Mouse (Mus musculus): ENCODE results near the gene Samd10. TPM values are rescaled to one million over a fixed set of nuclear protein-coding genes. Genes with fewer than 3 reads are reported as not detected.

Samd10 gene
- polyA plus RNA-seq, 1 experiment from 2014 or later, result 7.8 TPM

Small RNA genes lying within 50 kb of the gene (microRNA-seq; reads per million reads assigned to microRNA genes)
- not detected for gene Mir7006

Other genes with a start within 250 kb of the Samd10 start
- 43.9 and 49.5 TPM in 2 replicates for gene Zgpat, start 234.3 kb downstream of the Samd10 start, polyA plus RNA-seq (2015; fragmentation: Nextera tagmentation; extraction: Ambion mirVana)
- gene Arfrp1, start 233.8 kb downstream of the Samd10 start, polyA plus RNA-seq (2015; fragmentation: Nextera tagmentation; extraction: Ambion mirVana), result 77.1 and 79.2 TPM in 2 replicates
- 26.5 and 28.1 TPM in 2 replicates for gene Lime1, start 219.1 kb downstream of the Samd10 start, polyA plus RNA-seq (2015; fragmentation: Nextera tagmentation; extraction: Ambion mirVana)
- 5.7 and 6.1 TPM in 2 replicates for gene Zbtb46, start 139.8 kb downstream of the Samd10 start, polyA plus RNA-seq (2015; fragmentation: Nextera tagmentation; extraction: Ambion mirVana)
- gene Abhd16b, start 106.0 kb downstream of the Samd10 start, polyA plus RNA-seq (2015; fragmentation: Nextera tagmentation; extraction: Ambion mirVana), result 0.08 and 0.18 TPM in 2 replicates
- 162 and 169 TPM in 2 replicates for gene Tpd52l2, start 102.1 kb downstream of the Samd10 start, polyA plus RNA-seq (2015; fragmentation: Nextera tagmentation; extraction: Ambion mirVana)
- gene Dnajc5, start 78.7 kb downstream of the Samd10 start, polyA plus RNA-seq (2015; fragmentation: Nextera tagmentation; extraction: Ambion mirVana), result 101 and 102 TPM in 2 replicates
- 43.5 and 46.2 TPM in 2 replicates for gene Uckl1, start 14.3 kb downstream of the Samd10 start, polyA plus RNA-seq (2015; fragmentation: Nextera tagmentation; extraction: Ambion mirVana)
- gene Prpf6, start 7.3 kb downstream of the Samd10 start, polyA plus RNA-seq (2015; fragmentation: Nextera tagmentation; extraction: Ambion mirVana), result 70.5 and 71.5 TPM in 2 replicates
- gene Zfp512b, start 6.4 kb downstream of the Samd10 start, polyA plus RNA-seq (2015; fragmentation: Nextera tagmentation; extraction: Ambion mirVana), result 67.2 and 69.4 TPM in 2 replicates
- gene Gm29797, start 57.8 kb upstream of the Samd10 start, polyA plus RNA-seq (2015; fragmentation: Nextera tagmentation; extraction: Ambion mirVana), result 0.53 TPM in 1 of 2 replicates, not detected in the other
- 28.5 and 30.0 TPM in 2 replicates for gene Sox18, start 72.4 kb upstream of the Samd10 start, polyA plus RNA-seq (2015; fragmentation: Nextera tagmentation; extraction: Ambion mirVana)
- gene Tcea2, start 81.1 kb upstream of the Samd10 start, polyA plus RNA-seq (2015; fragmentation: Nextera tagmentation; extraction: Ambion mirVana), result 33.3 and 34.3 TPM in 2 replicates
- gene Rgs19, start 94.8 kb upstream of the Samd10 start, polyA plus RNA-seq (2015; fragmentation: Nextera tagmentation; extraction: Ambion mirVana), result 79.0 and 82.0 TPM in 2 replicates
- gene Lkaaear1, start 99.2 kb upstream of the Samd10 start, polyA plus RNA-seq (2015; fragmentation: Nextera tagmentation; extraction: Ambion mirVana), result not detected in 2 replicates
- gene Oprl1, start 115.8 kb upstream of the Samd10 start, polyA plus RNA-seq (2015; fragmentation: Nextera tagmentation; extraction: Ambion mirVana), result 1.2 and 1.4 TPM in 2 replicates
- 0.06 and 0.38 TPM in 2 replicates for gene Myt1, start 164.1 kb upstream of the Samd10 start, polyA plus RNA-seq (2015; fragmentation: Nextera tagmentation; extraction: Ambion mirVana)
- gene Pcmtd2, start 238.6 kb upstream of the Samd10 start, polyA plus RNA-seq (2015; fragmentation: Nextera tagmentation; extraction: Ambion mirVana), result 37.8 and 40.6 TPM in 2 replicates

Data from limb, embryonic 13.5 days (tissue).